Mouse (Mus musculus): ENCODE data around the gene Ctsh.
"Not testable (repeated sequence)": the region's sequence is repeated elsewhere in the genome, so short reads cannot be mapped to it uniquely, and the experiment has no call there.

Gene Ctsh

GRCm38 (mm10) chr9:90059828-90060573 lies 6.0 kb downstream of the Ctsh start:
- no peak for DNase-seq (ENCODE audit: low spot score)

- no peak for DNase-seq (ENCODE audit: low spot score)
Observed at GRCm38 (mm10) chr9:90060574-90060875, 6.6 kb downstream of the Ctsh start.

GRCm38 (mm10) chr9:90060932-90061331 lies 7.0 kb downstream of the Ctsh start:
- DNase-seq (ENCODE audit: low spot score) = not testable (repeated sequence)

GRCm38 (mm10) chr9:90067341-90067740 lies 13.4 kb downstream of the Ctsh start:
- no peak for DNase-seq (ENCODE audit: low spot score)

GRCm38 (mm10) chr9:90068786-90069185 lies 14.8 kb downstream of the Ctsh start:
- DNase-seq (ENCODE audit: low spot score) = no peak

GRCm38 (mm10) chr9:90069485-90069884 lies 15.5 kb downstream of the Ctsh start:
- DNase-seq (ENCODE audit: low spot score) = no peak

- no peak for DNase-seq (ENCODE audit: low spot score)
Observed at GRCm38 (mm10) chr9:90070174-90070573, 16.2 kb downstream of the Ctsh start.

GRCm38 (mm10) chr9:90075336-90075735 lies 21.4 kb downstream of the Ctsh start:
- no peak for DNase-seq (ENCODE audit: low spot score)

GRCm38 (mm10) chr9:90076131-90076530 lies 22.2 kb downstream of the Ctsh start:
- DNase-seq (ENCODE audit: low spot score) = no peak

GRCm38 (mm10) chr9:90076849-90077461 lies 23.0 kb downstream of the Ctsh start:
- DNase-seq (ENCODE audit: low spot score) = peak; percentile 34

- not testable (repeated sequence) for DNase-seq (ENCODE audit: low spot score)
Observed at GRCm38 (mm10) chr9:90081961-90082360, 28.0 kb downstream of the Ctsh start.

GRCm38 (mm10) chr9:90082992-90083391 lies 29.0 kb downstream of the Ctsh start:
- no peak for DNase-seq (ENCODE audit: low spot score)

- DNase-seq (ENCODE audit: low spot score) = no peak
Observed at GRCm38 (mm10) chr9:90084152-90084551, 30.2 kb downstream of the Ctsh start.

- DNase-seq (ENCODE audit: low spot score) = no peak
Observed at GRCm38 (mm10) chr9:90084766-90085468, 31.0 kb downstream of the Ctsh start.

GRCm38 (mm10) chr9:90087906-90088485 lies 34.0 kb downstream of the Ctsh start:
- DNase-seq (ENCODE audit: low spot score) = no peak

GRCm38 (mm10) chr9:90089339-90090104 lies 35.6 kb downstream of the Ctsh start:
- DNase-seq (ENCODE audit: low spot score) = no peak

- DNase-seq (ENCODE audit: low spot score) = no peak
Observed at GRCm38 (mm10) chr9:90098934-90099333, 45.0 kb downstream of the Ctsh start.

GRCm38 (mm10) chr9:90100760-90101159 lies 46.8 kb downstream of the Ctsh start:
- DNase-seq (ENCODE audit: low spot score) = no peak

- DNase-seq (ENCODE audit: low spot score) = no peak
Observed at GRCm38 (mm10) chr9:90105462-90105861, 51.5 kb downstream of the Ctsh start.

GRCm38 (mm10) chr9:90106915-90107314 lies 53.0 kb downstream of the Ctsh start:
- no peak for DNase-seq (ENCODE audit: low spot score)

- no peak for DNase-seq (ENCODE audit: low spot score)
Observed at GRCm38 (mm10) chr9:90108272-90108671, 54.3 kb downstream of the Ctsh start.

GRCm38 (mm10) chr9:90109386-90109785 lies 55.4 kb downstream of the Ctsh start:
- DNase-seq (ENCODE audit: low spot score) = no peak
